Mouse (Mus musculus): Measurements from ENCODE around the gene Mad2l2. TPM values are rescaled to one million over a fixed set of nuclear protein-coding genes. Genes with fewer than 3 reads are reported as not detected.

The Mad2l2 gene
- polyA plus RNA-seq, 2 experiments, result 55.9 to 66.0 TPM

GRCm38 (mm10) chr4:148108565-148109100, 21.6 kb upstream of the Mad2l2 start:
- no peaks in the 10 kb centered on the region for H3K36me3 ChIP-seq (ENCODE audit: control insufficient read depth, insufficient read depth, low read length)
- H3K9me3 ChIP-seq (ENCODE audit: control insufficient read depth, low read length), result no peaks in the 10 kb centered on the region
- H3K27me3 ChIP-seq (ENCODE audit: control insufficient read depth, insufficient read depth, low read length), result no peaks in the 10 kb centered on the region
- 49% methylated on average over 7 of the region's 7 CpGs for WGBS
- ATAC-seq (ENCODE audit: low FRiP score, low read depth), result no peak
- no peak overlapping the region for H3K27ac ChIP-seq (replicated peaks; ENCODE audit: low read depth, low read length)
- no peak for TF ChIP-seq POLR2A (IDR thresholded peaks at IDR 0.05; ENCODE audit: borderline replicate concordance, extremely low read depth, insufficient read depth, insufficient read length)
- H3K4me2 ChIP-seq (replicated peaks; ENCODE audit: low read depth, low read length, severe bottlenecking), result no peak overlapping the region
- DNase-seq (ENCODE audit: low spot score), result no peak
- H3K4me3 ChIP-seq (replicated peaks; ENCODE audit: low read length), result no peak overlapping the region
- H3K9ac ChIP-seq (ENCODE audit: low read depth, low read length, severe bottlenecking), result no peak overlapping the region
- peaks cover 5% of the 10 kb centered on the region; the same call in 1 of the 2 replicates for H3K4me1 ChIP-seq (ENCODE audit: control insufficient read depth, insufficient read depth, low read length)

- no peak for TF ChIP-seq POLR2A (IDR thresholded peaks at IDR 0.05; ENCODE audit: borderline replicate concordance, extremely low read depth, insufficient read depth, insufficient read length)
- no peaks in the 10 kb centered on the region for H3K36me3 ChIP-seq (ENCODE audit: control insufficient read depth, insufficient read depth, low read length)
- H3K4me1 ChIP-seq (ENCODE audit: control insufficient read depth, insufficient read depth, low read length), result peaks cover 5% of the 10 kb centered on the region; the same call in 1 of the 2 replicates
- H3K27ac ChIP-seq (replicated peaks; ENCODE audit: low read depth, low read length), result no peak overlapping the region
- H3K9ac ChIP-seq (ENCODE audit: low read depth, low read length, severe bottlenecking), result no peak overlapping the region
- no peak overlapping the region for H3K4me2 ChIP-seq (replicated peaks; ENCODE audit: low read depth, low read length, severe bottlenecking)
- ATAC-seq (ENCODE audit: low FRiP score, low read depth) (no peak), DNase-seq (ENCODE audit: low spot score) (no peak)
- H3K27me3 ChIP-seq (ENCODE audit: control insufficient read depth, insufficient read depth, low read length), result no peaks in the 10 kb centered on the region
- H3K4me3 ChIP-seq (replicated peaks; ENCODE audit: low read length), result no peak overlapping the region
- WGBS, result 78% methylated on average over 5 of the region's 5 CpGs
- no peaks in the 10 kb centered on the region for H3K9me3 ChIP-seq (ENCODE audit: control insufficient read depth, low read length)
Measured at GRCm38 (mm10) chr4:148109215-148109614, 21.0 kb upstream of the Mad2l2 start.

- no peak overlapping the region for H3K4me2 ChIP-seq (replicated peaks; ENCODE audit: low read depth, low read length, severe bottlenecking)
- H3K9me3 ChIP-seq (ENCODE audit: control insufficient read depth, low read length), result no peaks in the 10 kb centered on the region
- DNase-seq (ENCODE audit: low spot score), result no peak
- H3K9ac ChIP-seq (ENCODE audit: low read depth, low read length, severe bottlenecking), result no peak overlapping the region
- 80% methylated on average over 12 of the region's 12 CpGs for WGBS
- ATAC-seq (ENCODE audit: low FRiP score, low read depth), result no peak
- H3K27me3 ChIP-seq (ENCODE audit: control insufficient read depth, insufficient read depth, low read length), result no peaks in the 10 kb centered on the region
- no peak overlapping the region for H3K4me3 ChIP-seq (replicated peaks; ENCODE audit: low read length)
- TF ChIP-seq POLR2A (IDR thresholded peaks at IDR 0.05; ENCODE audit: borderline replicate concordance, extremely low read depth, insufficient read depth, insufficient read length), result no peak
- no peaks in the 10 kb centered on the region for H3K36me3 ChIP-seq (ENCODE audit: control insufficient read depth, insufficient read depth, low read length)
- no peak overlapping the region for H3K27ac ChIP-seq (replicated peaks; ENCODE audit: low read depth, low read length)
- H3K4me1 ChIP-seq (ENCODE audit: control insufficient read depth, insufficient read depth, low read length), result peaks cover 12% of the 10 kb centered on the region; the same call in 1 of the 2 replicates
Measured at GRCm38 (mm10) chr4:148112519-148112918, 17.7 kb upstream of the Mad2l2 start.

- Histone ChIP-seq H3K27ac (replicated peaks; ENCODE audit: low read depth, low read length) (no peak overlapping the region), H3K9ac (ENCODE audit: low read depth, low read length, severe bottlenecking) (peak overlapping the region; percentile 36), H3K4me3 (replicated peaks; ENCODE audit: low read length) (no peak overlapping the region), H3K27me3 (ENCODE audit: control insufficient read depth, insufficient read depth, low read length) (no peaks in the 10 kb centered on the region), H3K9me3 (ENCODE audit: control insufficient read depth, low read length) (no peaks in the 10 kb centered on the region), H3K4me1 (ENCODE audit: control insufficient read depth, insufficient read depth, low read length) (peaks cover 7% of the 10 kb centered on the region; the same call in 1 of the 2 replicates), H3K36me3 (ENCODE audit: control insufficient read depth, insufficient read depth, low read length) (no peaks in the 10 kb centered on the region), H3K4me2 (replicated peaks; ENCODE audit: low read depth, low read length, severe bottlenecking) (peak overlapping the region; percentile 27; the same call in 1 of the 2 replicates)
- ATAC-seq (ENCODE audit: low FRiP score, low read depth) (peak; percentile 82), DNase-seq (ENCODE audit: low spot score) (peak; percentile 77)
- WGBS, result 5% methylated on average over 15 of the region's 15 CpGs
- peak; percentile 49; the same call in 1 of the 2 replicates for TF ChIP-seq POLR2A (IDR thresholded peaks at IDR 0.05; ENCODE audit: borderline replicate concordance, extremely low read depth, insufficient read depth, insufficient read length)
Measured at GRCm38 (mm10) chr4:148114758-148115391, 15.3 kb upstream of the Mad2l2 start.

- Histone ChIP-seq H3K4me3 (replicated peaks; ENCODE audit: low read length) (no peak overlapping the region), H3K36me3 (ENCODE audit: control insufficient read depth, insufficient read depth, low read length) (no peaks in the 10 kb centered on the region), H3K27me3 (ENCODE audit: control insufficient read depth, insufficient read depth, low read length) (no peaks in the 10 kb centered on the region), H3K4me2 (replicated peaks; ENCODE audit: low read depth, low read length, severe bottlenecking) (peak overlapping the region; percentile 27; the same call in 1 of the 2 replicates), H3K9me3 (ENCODE audit: control insufficient read depth, low read length) (no peaks in the 10 kb centered on the region), H3K4me1 (ENCODE audit: control insufficient read depth, insufficient read depth, low read length) (peaks cover 7% of the 10 kb centered on the region; the same call in 1 of the 2 replicates), H3K9ac (ENCODE audit: low read depth, low read length, severe bottlenecking) (peak overlapping the region; percentile 36; the same call in 1 of the 2 replicates), H3K27ac (replicated peaks; ENCODE audit: low read depth, low read length) (no peak overlapping the region)
- WGBS, result 5% methylated on average over 15 of the region's 15 CpGs
- DNase-seq (ENCODE audit: low spot score) (no peak), ATAC-seq (ENCODE audit: low FRiP score, low read depth) (peak; percentile 25; the same call in 1 of the 2 replicates)
- TF ChIP-seq POLR2A (IDR thresholded peaks at IDR 0.05; ENCODE audit: borderline replicate concordance, extremely low read depth, insufficient read depth, insufficient read length), result no peak
Measured at GRCm38 (mm10) chr4:148115467-148115866, 14.7 kb upstream of the Mad2l2 start.
